Mouse (Mus musculus) urinary bladder, postnatal 0 days (tissue): Measurements from ENCODE around the gene Abcc1. TPM values are rescaled to one million over a fixed set of nuclear protein-coding genes. Genes with fewer than 3 reads are reported as not detected.

ENCODE experiments used
- polyA plus RNA-seq: library from polyadenylated mRNA; unstranded; fragments of >200 nt; fragmentation: Nextera tagmentation; extraction: Ambion mirVana; gene quantifications from 2 replicates; pipeline ENCODE4 v1.2.1, GENCODE M21; 2015

Abcc1 gene
- 13.4 and 14.0 TPM in 2 replicates for polyA plus RNA-seq

DNA sequence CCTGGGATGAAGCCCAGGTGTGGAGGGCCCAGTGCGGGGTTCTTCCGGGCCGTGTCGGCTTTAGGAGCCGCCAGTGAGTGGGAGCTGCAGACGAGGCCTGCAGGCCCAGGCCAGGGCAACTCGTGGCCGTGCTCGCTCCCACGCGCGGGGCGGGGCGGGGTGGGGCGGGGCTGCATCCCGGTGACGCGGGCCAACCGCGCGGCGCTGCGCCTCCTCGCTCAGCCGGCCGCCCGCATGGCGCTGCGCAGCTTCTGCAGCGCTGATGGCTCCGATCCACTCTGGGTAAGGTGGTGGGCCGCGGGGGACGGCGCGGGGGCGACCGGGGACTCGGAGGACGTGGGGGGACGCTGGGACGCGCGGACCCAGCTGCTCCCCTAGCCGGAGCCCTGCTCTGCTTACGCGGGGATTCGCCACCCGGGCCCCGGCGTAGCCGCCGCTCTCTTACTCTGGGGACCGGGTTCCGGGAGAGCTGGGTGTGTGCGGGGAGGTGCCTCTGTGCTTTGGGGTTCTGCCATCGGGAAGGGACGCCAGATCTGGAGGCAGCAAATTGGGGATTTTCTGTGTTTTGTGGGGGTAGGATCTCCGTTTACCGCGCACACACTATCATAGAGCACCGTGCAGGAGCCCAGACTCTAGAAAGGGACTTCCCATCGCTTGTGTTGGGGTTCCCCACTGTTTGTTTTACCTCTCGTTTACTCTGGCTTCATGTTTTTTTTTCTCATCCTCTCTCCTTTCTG is at the start of gene Abcc1:
Gene Abcc1, plus strand, starts transcription at position 197 of the 737 bp plus-strand sequence.

GRCm38 (mm10) chr16:14316884-14317876 is 44.2 kb upstream of the Abcc1 start, which contains the start of gene Fopnl:
Gene Fopnl, minus strand, starts transcription at chr16:14317405.

Other genes starting within 250 kb of the Abcc1 start
- 33.4 and 41.1 TPM in 2 replicates for gene Nde1, start 198.3 kb upstream of the Abcc1 start, polyA plus RNA-seq
- 5.9 and 6.6 TPM in 2 replicates for gene Marf1, start 198.2 kb upstream of the Abcc1 start, polyA plus RNA-seq
- 1,910 and 2,291 TPM in 2 replicates for gene Myh11, start 70.2 kb upstream of the Abcc1 start, polyA plus RNA-seq
- 133 and 141 TPM in 2 replicates for gene Fopnl, start 44.2 kb upstream of the Abcc1 start, polyA plus RNA-seq
- gene A630010A05Rik, start 200.8 kb downstream of the Abcc1 start, polyA plus RNA-seq, result not detected in 2 replicates